Mouse (Mus musculus) ES-E14 (cell line): ENCODE data around the gene Serpine1. TPM values are rescaled to one million over a fixed set of nuclear protein-coding genes. Genes with fewer than 3 reads are reported as not detected.

Experiments
- DNase-seq: peaks from one replicate; pipeline ENCODE4 v3.0.0-alpha.2; 2013; ENCODE audit warnings: low read depth, low spot score
- H3K27ac ChIP-seq: 2 replicates; pipeline ENCODE4 v1.5.1; 2012; ENCODE audit warnings: low read depth, mild to moderate bottlenecking, low read length, moderate library complexity, mixed read lengths; ENCODE audit not compliant: poor library complexity, insufficient read depth, severe bottlenecking
- H3K36me3 ChIP-seq: 2 replicates; pipeline ENCODE4 v1.6.1; 2012; ENCODE audit warnings: mild to moderate bottlenecking, low read length, moderate library complexity, mixed read lengths; ENCODE audit not compliant: control insufficient read depth, poor library complexity, insufficient read depth, severe bottlenecking
- H3K4me1 ChIP-seq, 2 experiments: fragments of 150-350 bp in 1 of 2; sonication (generic) in 1 of 2; 2 replicates each; pipeline ENCODE4 v1.6.1; 2012; ENCODE audit warnings: low read length in 2 of 2, mild to moderate bottlenecking in 1 of 2, mixed read lengths in 1 of 2; ENCODE audit not compliant: control insufficient read depth in 2 of 2, insufficient read depth in 2 of 2, poor library complexity in 1 of 2
- H3K4me3 ChIP-seq, 2 experiments: fragments of 150-350 bp in 1 of 2; sonication (generic) in 1 of 2; 2 replicates each; pipeline ENCODE4 v1.5.1; 2012; ENCODE audit warnings: low read length in 2 of 2, low read depth in 1 of 2, mild to moderate bottlenecking in 1 of 2, mixed read lengths in 1 of 2; ENCODE audit not compliant: insufficient read depth in 1 of 2, poor library complexity in 1 of 2, severe bottlenecking in 1 of 2
- H3K9ac ChIP-seq: 2 replicates; pipeline ENCODE4 v1.6.1; 2012; ENCODE audit warnings: low read depth, mild to moderate bottlenecking, low read length, mixed read lengths; ENCODE audit not compliant: poor library complexity, insufficient read depth, severe bottlenecking
- H3K9me3 ChIP-seq: fragments of 150-350 bp; sonication (generic); 2 replicates; pipeline ENCODE4 v1.6.1; 2012; ENCODE audit warnings: low read depth, mild to moderate bottlenecking, low read length; ENCODE audit not compliant: control insufficient read depth, insufficient read depth
- CHD2 ChIP-seq: IDR thresholded peaks from 2 replicates; pipeline ENCODE4 v1.6.1; 2014; ENCODE audit warnings: mild to moderate bottlenecking, low read depth, low read length, inconsistent platforms
- HCFC1 ChIP-seq: IDR thresholded peaks from 2 replicates; pipeline ENCODE4 v1.6.1; 2012; ENCODE audit warnings: low read length, inconsistent platforms, borderline replicate concordance; ENCODE audit not compliant: insufficient read depth
- MAFK ChIP-seq: IDR thresholded peaks from 2 replicates; pipeline ENCODE4 v1.6.1; 2014; ENCODE audit warnings: mild to moderate bottlenecking, low read depth, low read length, inconsistent platforms; ENCODE audit not compliant: insufficient read depth
- ZC3H11A ChIP-seq: IDR thresholded peaks from 2 replicates; pipeline ENCODE4 v1.6.1; 2012; ENCODE audit warnings: low read depth, mild to moderate bottlenecking, inconsistent platforms, low read length, borderline replicate concordance
- ZNF384 ChIP-seq: IDR thresholded peaks from 2 replicates; pipeline ENCODE4 v1.6.1; 2012; ENCODE audit warnings: low read depth, low read length, inconsistent platforms
- in situ Hi-C, 2 experiments: fragments of 600-800 bp; cut with MboI; formaldehyde crosslinking; loops; one replicate each; pipeline ENCODE4 v1.15.1; 2025; ENCODE audit warnings: low sequenced_read_pairs in 2 of 2, inconsistent platforms in 1 of 2; ENCODE audit not compliant: unreplicated experiment in 2 of 2
- total RNA-seq: library from RNA; depleted of rRNA; stranded (reverse); fragments of 300-350 nt; gene quantifications from 2 replicates; pipeline ENCODE4 v1.2.3, GENCODE M21; 2012

Serpine1 gene
- total RNA-seq, 1 experiment, result 166 TPM

GRCm38 (mm10) chr5:137032641-137033074 lies 39.4 kb downstream of the Serpine1 start:
- Histone ChIP-seq H3K4me1 (peaks cover 2 to 19% of the 10 kb centered on the region in 2 experiments; a peak in 1 of 4 replicates), H3K4me3 (peak overlapping the region; percentile 70 to 71), H3K9me3 (no peaks in the 10 kb centered on the region), H3K27ac (no peak overlapping the region), H3K9ac (peak overlapping the region; percentile 65), H3K36me3 (peaks cover 6% of the 10 kb centered on the region)
- TF ChIP-seq HCFC1 (no peak), ZC3H11A (no peak), MAFK (no peak), ZNF384 (no peak), CHD2 (no peak)
- DNase-seq, result peak; percentile 88
- in situ Hi-C loops, result no loop called here

DNA sequence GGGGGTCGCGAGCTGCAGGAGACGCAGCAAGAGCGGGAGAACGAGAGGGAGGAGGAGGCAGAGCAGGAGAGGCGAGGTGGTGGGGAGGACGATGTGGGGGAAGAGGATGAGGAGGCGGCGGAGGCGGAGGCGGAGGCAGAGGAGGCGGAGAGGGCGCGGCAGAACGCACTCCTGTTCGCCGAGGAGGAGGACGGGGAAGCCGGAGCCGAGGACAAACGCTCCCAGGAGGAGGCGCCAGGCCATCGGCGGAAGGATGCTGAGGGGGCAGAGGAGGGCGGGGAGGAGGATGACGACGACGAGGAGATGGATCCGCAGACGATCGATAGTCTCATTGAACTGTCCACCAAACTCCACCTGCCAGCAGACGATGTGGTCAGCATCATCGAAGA lies 40.0 kb downstream of the Serpine1 start:
- H3K4me3 ChIP-seq, result peak overlapping the region; percentile 70 to 71
- H3K9me3 ChIP-seq, result no peaks in the 10 kb centered on the region
- no peak for DNase-seq
- peak overlapping the region; percentile 65 for H3K9ac ChIP-seq
- H3K27ac ChIP-seq, result no peak overlapping the region
- TF ChIP-seq CHD2 (no peak), MAFK (no peak), ZNF384 (no peak), HCFC1 (no peak), ZC3H11A (no peak)
- in situ Hi-C loops, result no loop called here
- peaks cover under 1% of the 10 kb centered on the region; the same call in 1 of the 2 replicates for H3K36me3 ChIP-seq
- peaks cover 2 to 19% of the 10 kb centered on the region in 2 experiments; a peak in 1 of 4 replicates for H3K4me1 ChIP-seq

DNA sequence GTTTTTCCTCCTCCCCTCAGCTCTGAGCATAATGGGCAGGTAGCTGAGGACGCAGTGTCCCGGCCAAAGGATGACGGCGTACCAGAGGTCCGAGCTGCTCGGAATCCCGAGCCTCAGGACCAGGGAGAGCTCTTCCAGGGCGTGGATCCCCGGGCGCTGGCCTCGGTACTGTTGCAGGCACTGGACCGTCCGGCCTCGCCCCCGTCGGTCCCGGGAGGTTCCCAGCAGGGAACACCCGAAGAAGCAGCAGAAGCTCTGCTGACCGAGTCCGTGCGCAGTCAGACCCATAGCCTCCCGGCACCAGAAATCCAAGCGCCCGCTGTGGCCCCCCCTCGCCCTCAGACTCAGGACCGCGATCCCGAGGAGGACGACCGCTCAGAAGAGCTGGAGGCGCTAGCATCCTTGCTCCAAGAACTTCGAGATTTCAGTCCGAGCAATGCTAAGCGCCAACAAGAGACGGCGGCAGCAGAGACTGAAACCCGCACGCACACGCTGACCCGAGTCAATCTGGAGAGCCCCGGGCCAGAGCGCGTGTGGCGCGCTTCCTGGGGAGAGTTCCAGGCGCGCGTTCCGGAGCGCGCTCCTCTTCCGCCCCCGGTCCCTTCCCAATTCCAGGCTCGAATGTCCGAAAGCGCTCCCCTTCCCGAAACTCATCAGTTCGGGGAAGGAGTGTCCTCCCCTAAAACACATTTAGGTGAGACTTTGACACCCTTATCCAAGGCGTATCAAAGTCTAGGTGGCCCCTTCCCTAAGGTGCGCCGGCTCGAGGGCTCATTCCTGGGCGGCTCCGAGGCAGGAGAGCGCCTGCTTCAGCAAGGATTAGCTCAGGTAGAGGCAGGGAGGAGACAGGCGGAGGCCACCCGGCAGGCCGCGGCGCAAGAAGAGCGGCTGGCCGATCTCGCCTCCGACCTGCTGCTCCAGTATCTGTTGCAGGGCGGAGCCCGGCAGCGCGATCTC lies 40.7 kb downstream of the Serpine1 start:
- no peak for TF ChIP-seq ZC3H11A
- no peak for TF ChIP-seq ZNF384
- no peak for TF ChIP-seq HCFC1
- no peak for TF ChIP-seq CHD2
- no peak for TF ChIP-seq MAFK
- peak overlapping the region; percentile 70 to 71 for H3K4me3 ChIP-seq
- H3K4me1 ChIP-seq, result peaks cover 2 to 22% of the 10 kb centered on the region in 2 experiments; a peak in 1 of 4 replicates
- no peak overlapping the region for H3K27ac ChIP-seq
- no peaks in the 10 kb centered on the region for H3K9me3 ChIP-seq
- in situ Hi-C loops, result no loop called here
- H3K9ac ChIP-seq, result peak overlapping the region; percentile 65
- no peak for DNase-seq
- no peaks in the 10 kb centered on the region for H3K36me3 ChIP-seq

- H3K9me3 ChIP-seq, result no peaks in the 10 kb centered on the region
- H3K9ac ChIP-seq, result no peak overlapping the region
- no peaks in the 10 kb centered on the region for H3K36me3 ChIP-seq
- no peak overlapping the region; a peak in 1 of 4 replicates for H3K4me3 ChIP-seq
- in situ Hi-C loops, result no loop called here
- H3K4me1 ChIP-seq, result peaks cover 2 to 23% of the 10 kb centered on the region in 2 experiments; a peak in 1 of 4 replicates
- no peak for DNase-seq
- TF ChIP-seq ZC3H11A (no peak), CHD2 (no peak), MAFK (no peak), ZNF384 (no peak), HCFC1 (no peak)
- no peak overlapping the region for H3K27ac ChIP-seq
Measured at GRCm38 (mm10) chr5:137030416-137030810, 41.7 kb downstream of the Serpine1 start.
